Mouse (Mus musculus) stomach, postnatal 0 days (tissue): Measurements from ENCODE around the gene Aldh3b2.

Experiments used
- CTCF ChIP-seq: IDR thresholded peaks from 2 replicates; pipeline ENCODE4 v1.5.1; 2016; ENCODE audit warnings: antibody characterized with exemption, low read depth, mild to moderate bottlenecking, moderate library complexity
- EP300 ChIP-seq: optimal IDR thresholded peaks from 2 replicates; pipeline ENCODE3; 2016; ENCODE audit warnings: antibody characterized with exemption

DNA sequence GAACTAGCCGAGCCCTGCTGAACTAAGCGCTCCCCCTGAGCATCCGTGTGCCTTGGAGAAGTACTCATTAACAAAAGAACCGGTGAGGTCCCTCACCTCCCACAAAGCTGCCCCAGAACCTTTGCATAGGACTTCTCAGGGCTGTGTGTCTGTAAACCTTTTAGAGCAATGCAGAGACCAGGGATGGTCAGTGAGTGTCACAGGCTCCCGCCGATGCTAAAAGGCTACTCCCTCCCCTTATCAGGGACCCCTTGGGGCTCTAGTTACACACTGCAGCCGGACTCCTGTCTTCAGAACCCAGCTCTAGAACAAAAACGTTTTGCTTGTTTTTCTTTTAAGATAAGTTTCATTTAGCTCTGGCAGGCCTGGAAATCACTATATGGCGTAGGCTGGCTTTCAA, 40.9 kb downstream of the Aldh3b2 start:
- TF ChIP-seq EP300 (no peak), CTCF (no peak)
